Mouse (Mus musculus) limb, embryonic 13.5 days (tissue): Measurements from ENCODE around the gene Mdm2. TPM values are rescaled to one million over a fixed set of nuclear protein-coding genes. Genes with fewer than 3 reads are reported as not detected.

Experiments used
- ATAC-seq: fragments of 200-750 bp; cut with Nextera tagmentation; 2 replicates; pipeline ENCODE4 v1.8.0; 2017; ENCODE audit warnings: low read depth, moderate number of reproducible peaks, moderate TSS enrichment; ENCODE audit not compliant: low FRiP score
- H3K27ac ChIP-seq: fragments of 300-500 bp; sonication (generic); 2 replicates; pipeline ENCODE4 v1.5.1; 2015; ENCODE audit warnings: inconsistent platforms, mild to moderate bottlenecking, moderate library complexity
- H3K27me3 ChIP-seq: fragments of 300-500 bp; sonication (generic); 2 replicates; pipeline ENCODE4 v1.6.1; 2015; ENCODE audit warnings: mild to moderate bottlenecking, inconsistent platforms
- H3K36me3 ChIP-seq: fragments of 300-500 bp; sonication (generic); 2 replicates; pipeline ENCODE4 v1.6.1; 2015; ENCODE audit warnings: inconsistent platforms, mild to moderate bottlenecking, moderate library complexity
- H3K4me1 ChIP-seq: fragments of 300-500 bp; sonication (generic); 2 replicates; pipeline ENCODE4 v1.6.1; 2015; ENCODE audit warnings: inconsistent platforms
- H3K4me2 ChIP-seq: fragments of 300-500 bp; sonication (generic); replicated peaks from 2 replicates; pipeline ENCODE4 v1.6.1; 2015; ENCODE audit warnings: inconsistent platforms, mild to moderate bottlenecking, moderate library complexity
- H3K4me3 ChIP-seq: fragments of 300-500 bp; sonication (generic); 2 replicates; pipeline ENCODE4 v1.5.1; 2015; ENCODE audit warnings: moderate library complexity, mild to moderate bottlenecking, inconsistent platforms
- H3K9ac ChIP-seq: fragments of 300-500 bp; sonication (generic); 2 replicates; pipeline ENCODE4 v1.6.1; 2015; ENCODE audit warnings: mild to moderate bottlenecking, inconsistent platforms
- H3K9me3 ChIP-seq: fragments of 300-500 bp; sonication (generic); 2 replicates; pipeline ENCODE4 v1.6.1; 2016; ENCODE audit warnings: inconsistent platforms
- WGBS: fragments of 180-500 bp; shearing (Covaris S2); methylation state at CpG from one replicate; pipeline ENCODE4 v1.1.7; 2015; 5-methylcytosine and 5-hydroxymethylcytosine counted together
- polyA plus RNA-seq: library from polyadenylated mRNA; unstranded; fragments of >200 nt; fragmentation: Nextera tagmentation; extraction: Ambion mirVana; gene quantifications from 2 replicates; pipeline ENCODE4 v1.2.1, GENCODE M21; 2015

Mdm2 gene
- polyA plus RNA-seq, 1 experiment from 2014 or later: 49.5 TPM

DNA sequence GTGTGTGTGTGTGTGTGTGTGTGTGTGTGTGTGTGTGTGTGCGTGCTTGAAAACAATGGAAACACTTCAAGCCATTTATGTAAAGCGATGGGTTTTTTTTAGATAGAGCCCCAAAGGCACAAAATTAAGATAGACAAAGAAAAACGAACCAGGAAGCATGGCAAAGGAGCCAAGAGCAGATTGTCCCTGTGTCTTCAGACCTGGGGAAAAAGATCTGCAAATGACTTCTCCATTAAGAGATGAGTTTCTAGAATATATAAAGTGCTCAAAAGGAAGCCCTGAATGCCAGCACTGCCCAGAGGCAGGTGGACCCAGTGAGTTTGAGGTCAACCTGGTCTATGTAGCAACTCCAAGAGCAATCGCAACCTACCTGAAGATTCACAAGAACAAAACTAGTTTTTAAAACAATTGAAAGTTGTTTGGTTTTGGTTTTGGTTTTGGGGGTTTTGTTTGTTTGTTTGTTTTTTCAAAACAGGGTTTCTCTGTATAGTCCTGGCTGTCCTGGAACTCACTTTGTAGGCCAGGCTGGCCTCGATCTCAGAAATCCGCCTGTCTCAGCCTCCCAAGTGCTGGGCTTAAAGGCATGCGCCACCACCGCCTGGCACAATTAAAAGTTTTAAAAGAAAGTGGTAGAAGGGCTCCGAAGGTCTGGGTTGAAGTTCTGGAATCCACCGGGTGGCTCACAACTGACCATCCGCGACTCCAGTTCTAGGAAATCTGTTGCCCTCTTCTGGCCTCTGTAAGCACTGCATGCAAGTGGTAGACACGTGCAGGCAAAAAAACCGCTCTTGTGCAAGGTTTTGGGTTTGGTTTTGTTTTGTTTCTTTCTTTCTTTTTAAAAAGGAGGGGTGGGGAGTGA lies 28.3 kb downstream of the Mdm2 start:
- H3K4me1 ChIP-seq: peaks cover 3% of the 10 kb centered on the region; the same call in 1 of the 2 replicates
- H3K9ac ChIP-seq: no peak overlapping the region
- H3K9me3 ChIP-seq: no peaks in the 10 kb centered on the region
- H3K27ac ChIP-seq: no peak overlapping the region
- no peak overlapping the region for H3K4me3 ChIP-seq
- H3K4me2 ChIP-seq: no peak overlapping the region
- no peaks in the 10 kb centered on the region for H3K36me3 ChIP-seq
- no peak for ATAC-seq
- 69% methylated on average over 14 of the region's 14 CpGs for WGBS
- no peaks in the 10 kb centered on the region for H3K27me3 ChIP-seq

DNA sequence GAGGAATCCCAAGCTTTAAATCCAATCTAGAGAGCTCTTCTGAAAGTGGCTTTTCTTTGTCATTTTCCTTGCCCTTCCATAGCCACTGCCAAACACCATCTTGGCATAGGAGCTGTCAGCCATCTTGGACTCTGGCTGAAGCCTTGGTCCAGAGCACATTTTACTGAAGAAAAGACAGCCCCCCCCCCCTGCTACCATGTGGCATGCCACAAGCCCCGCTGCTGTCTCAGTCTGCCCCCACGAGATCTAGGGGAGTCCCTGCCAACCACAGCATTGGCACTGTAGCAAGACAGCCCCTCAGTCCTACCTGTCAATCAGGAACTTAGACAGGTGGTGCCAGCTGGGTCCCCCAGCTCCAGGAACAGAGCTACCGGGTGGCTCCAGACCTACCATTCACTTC lies 29.0 kb downstream of the Mdm2 start:
- ATAC-seq: no peak
- Histone ChIP-seq H3K4me2 (no peak overlapping the region), H3K27ac (no peak overlapping the region), H3K4me3 (no peak overlapping the region), H3K9me3 (no peaks in the 10 kb centered on the region), H3K4me1 (peaks cover 6% of the 10 kb centered on the region), H3K27me3 (no peaks in the 10 kb centered on the region), H3K9ac (no peak overlapping the region), H3K36me3 (no peaks in the 10 kb centered on the region)
- 85% methylated on average over 3 of the region's 3 CpGs for WGBS

GRCm38 (mm10) chr10:117680868-117681513 lies 29.6 kb downstream of the Mdm2 start:
- H3K27ac ChIP-seq: no peak overlapping the region
- 83% methylated on average over 12 of the region's 12 CpGs for WGBS
- no peak overlapping the region for H3K4me2 ChIP-seq
- H3K4me1 ChIP-seq: peaks cover 12% of the 10 kb centered on the region
- H3K36me3 ChIP-seq: no peaks in the 10 kb centered on the region
- H3K27me3 ChIP-seq: no peaks in the 10 kb centered on the region
- H3K9ac ChIP-seq: no peak overlapping the region
- no peaks in the 10 kb centered on the region for H3K9me3 ChIP-seq
- H3K4me3 ChIP-seq: no peak overlapping the region
- ATAC-seq: no peak

DNA sequence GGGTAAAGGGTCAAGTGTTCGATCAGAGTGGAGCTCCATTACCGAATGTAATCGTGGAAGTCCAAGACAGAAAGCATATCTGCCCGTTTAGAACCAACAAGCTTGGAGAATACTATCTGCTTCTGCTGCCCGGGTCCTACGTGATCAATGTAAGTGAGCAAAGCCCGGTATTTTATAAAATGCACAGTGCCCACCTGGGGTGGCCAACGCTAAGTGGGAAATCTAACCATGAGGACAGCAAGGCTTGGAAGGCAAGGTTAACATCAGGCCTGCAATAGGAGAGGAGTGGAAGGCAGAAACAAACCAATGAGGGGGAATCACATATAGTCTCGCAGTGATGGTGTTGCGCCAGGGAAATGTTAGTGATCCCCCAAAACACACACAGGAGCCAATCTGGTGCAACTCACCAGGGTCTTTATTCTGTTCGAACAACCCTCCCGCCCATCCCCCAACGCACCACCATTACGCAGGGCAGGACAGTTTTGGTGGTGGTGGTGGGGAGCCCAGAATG lies 30.5 kb downstream of the Mdm2 start:
- Histone ChIP-seq H3K36me3 (no peaks in the 10 kb centered on the region), H3K4me3 (no peak overlapping the region), H3K4me2 (no peak overlapping the region), H3K27ac (no peak overlapping the region), H3K9me3 (no peaks in the 10 kb centered on the region), H3K27me3 (no peaks in the 10 kb centered on the region), H3K9ac (no peak overlapping the region), H3K4me1 (peaks cover 21% of the 10 kb centered on the region)
- 90% methylated on average over 14 of the region's 14 CpGs for WGBS
- no peak for ATAC-seq

- H3K4me1 ChIP-seq: peaks cover 21% of the 10 kb centered on the region
- H3K36me3 ChIP-seq: no peaks in the 10 kb centered on the region
- WGBS: 78% methylated on average over 5 of the region's 5 CpGs
- H3K4me2 ChIP-seq: no peak overlapping the region
- no peak overlapping the region for H3K27ac ChIP-seq
- no peaks in the 10 kb centered on the region for H3K9me3 ChIP-seq
- H3K4me3 ChIP-seq: no peak overlapping the region
- H3K27me3 ChIP-seq: no peaks in the 10 kb centered on the region
- no peak overlapping the region for H3K9ac ChIP-seq
- no peak for ATAC-seq
Measured at GRCm38 (mm10) chr10:117679029-117679686, 31.4 kb downstream of the Mdm2 start.

GRCm38 (mm10) chr10:117678357-117678756 lies 32.2 kb downstream of the Mdm2 start:
- Histone ChIP-seq H3K4me1 (peaks cover 21% of the 10 kb centered on the region), H3K4me3 (no peak overlapping the region), H3K27ac (no peak overlapping the region), H3K9ac (no peak overlapping the region), H3K27me3 (no peaks in the 10 kb centered on the region), H3K9me3 (no peaks in the 10 kb centered on the region), H3K36me3 (no peaks in the 10 kb centered on the region), H3K4me2 (no peak overlapping the region)
- WGBS: 78% methylated on average over 5 of the region's 5 CpGs
- ATAC-seq: no peak

- no peaks in the 10 kb centered on the region for H3K27me3 ChIP-seq
- H3K9ac ChIP-seq: no peak overlapping the region
- 77% methylated on average over 13 of the region's 13 CpGs for WGBS
- H3K4me2 ChIP-seq: no peak overlapping the region
- peaks cover 22% of the 10 kb centered on the region for H3K4me1 ChIP-seq
- no peak overlapping the region for H3K4me3 ChIP-seq
- H3K27ac ChIP-seq: no peak overlapping the region
- ATAC-seq: no peak
- no peaks in the 10 kb centered on the region for H3K36me3 ChIP-seq
- no peaks in the 10 kb centered on the region for H3K9me3 ChIP-seq
Measured at GRCm38 (mm10) chr10:117677494-117678236, 32.9 kb downstream of the Mdm2 start.

- 34% methylated on average over 17 of the region's 17 CpGs for WGBS
- H3K4me2 ChIP-seq: peak overlapping the region; percentile 61
- H3K36me3 ChIP-seq: no peaks in the 10 kb centered on the region
- no peak for ATAC-seq
- H3K9me3 ChIP-seq: no peaks in the 10 kb centered on the region
- H3K4me3 ChIP-seq: peak overlapping the region; percentile 31
- no peak overlapping the region for H3K9ac ChIP-seq
- no peak overlapping the region for H3K27ac ChIP-seq
- peaks cover 30% of the 10 kb centered on the region for H3K4me1 ChIP-seq
- no peaks in the 10 kb centered on the region for H3K27me3 ChIP-seq
Measured at GRCm38 (mm10) chr10:117676644-117677313, 33.8 kb downstream of the Mdm2 start.

GRCm38 (mm10) chr10:117676036-117676643 lies 34.4 kb downstream of the Mdm2 start:
- H3K9me3 ChIP-seq: no peaks in the 10 kb centered on the region

GRCm38 (mm10) chr10:117675096-117676035 lies 35.2 kb downstream of the Mdm2 start:
- Histone ChIP-seq H3K27ac (no peak overlapping the region), H3K9me3 (no peaks in the 10 kb centered on the region), H3K4me1 (peaks cover 32% of the 10 kb centered on the region), H3K4me2 (peak overlapping the region; percentile 61), H3K36me3 (no peaks in the 10 kb centered on the region), H3K9ac (no peak overlapping the region), H3K27me3 (no peaks in the 10 kb centered on the region), H3K4me3 (peak overlapping the region; percentile 31)
- 28% methylated on average over 20 of the region's 20 CpGs for WGBS
- ATAC-seq: peak; percentile 24; the same call in 1 of the 2 replicates

More at GRCm38 (mm10) chr10:117676036-117676643, 34.4 kb downstream of the Mdm2 start:
- H3K4me1 ChIP-seq: peaks cover 30% of the 10 kb centered on the region
- H3K27me3 ChIP-seq: no peaks in the 10 kb centered on the region
- no peaks in the 10 kb centered on the region for H3K36me3 ChIP-seq
- H3K9ac ChIP-seq: no peak overlapping the region
- H3K4me2 ChIP-seq: peak overlapping the region; percentile 61
- H3K4me3 ChIP-seq: peak overlapping the region; percentile 31
- no peak for ATAC-seq
- WGBS: 33% methylated on average over 19 of the region's 19 CpGs
- H3K27ac ChIP-seq: no peak overlapping the region
